Mouse (Mus musculus) heart, postnatal 36 days (tissue): ENCODE results near the gene Zbtb8b. TPM values are rescaled to one million over a fixed set of nuclear protein-coding genes. Genes with fewer than 3 reads are reported as not detected.
"Not testable (repeated sequence)": the region's sequence is repeated elsewhere in the genome, so short reads cannot be mapped to it uniquely, and the experiment has no call there.

Source experiments
- DNase-seq, 2 experiments: peaks; one replicate each; pipeline ENCODE4 v3.0.0; 2021 to 2022
- intact Hi-C: fragments of 180-260 bp; cut with DNase I; formaldehyde crosslinking; loops from one replicate; pipeline ENCODE4 v1.15.1; 2025
- total RNA-seq, 2 experiments: library from RNA; stranded (reverse); gene quantifications; 2 replicates each; pipeline ENCODE4 v1.2.3; 2021

Zbtb8b gene
- total RNA-seq, 2 experiments from 2014 or later: not detected

DNA sequence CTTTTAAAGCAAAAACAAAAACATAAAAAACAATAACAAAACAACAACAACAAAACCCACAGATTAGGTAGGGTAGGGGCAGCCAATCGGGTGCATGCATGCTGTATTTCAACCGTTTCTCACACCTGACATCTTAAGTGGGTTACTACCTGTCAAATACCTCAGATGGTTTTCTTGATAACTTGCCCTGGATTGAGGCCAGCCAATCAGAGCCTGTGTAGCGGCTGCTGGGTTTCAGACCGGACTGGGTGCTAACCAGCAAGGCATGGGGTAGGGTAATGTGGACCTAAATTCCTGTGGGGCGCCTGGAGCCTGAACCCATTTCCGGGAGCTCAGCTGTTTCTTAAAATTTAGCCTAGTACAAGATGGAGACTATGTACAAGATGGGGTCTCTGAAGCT is 492 bp upstream of the Zbtb8b start:
- intact Hi-C loops: no loop called here

DNA sequence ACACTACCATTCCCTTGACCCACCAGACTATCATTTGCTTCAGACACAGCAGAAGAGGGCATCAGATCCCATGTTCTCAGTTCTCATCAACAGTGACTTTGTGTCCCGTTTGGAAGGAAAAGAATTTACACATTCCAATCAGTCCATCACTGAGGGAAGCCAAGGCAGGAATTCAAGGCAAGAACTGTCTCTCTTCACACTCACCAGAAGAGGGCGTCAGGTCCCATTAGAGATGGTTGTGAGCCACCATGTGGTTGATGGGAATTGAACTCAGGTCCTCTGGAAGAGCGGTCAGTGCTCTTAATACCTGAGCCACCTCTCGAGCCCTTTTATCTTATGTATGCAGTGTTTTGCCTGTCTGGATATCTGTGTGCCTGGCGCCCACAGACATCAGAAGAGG is 22.3 kb downstream of the Zbtb8b start:
- intact Hi-C loops: no loop called here
- no peak for DNase-seq

More for the DNA sequence above, 492 bp upstream of the Zbtb8b start:
- DNase-seq: no peak

DNA sequence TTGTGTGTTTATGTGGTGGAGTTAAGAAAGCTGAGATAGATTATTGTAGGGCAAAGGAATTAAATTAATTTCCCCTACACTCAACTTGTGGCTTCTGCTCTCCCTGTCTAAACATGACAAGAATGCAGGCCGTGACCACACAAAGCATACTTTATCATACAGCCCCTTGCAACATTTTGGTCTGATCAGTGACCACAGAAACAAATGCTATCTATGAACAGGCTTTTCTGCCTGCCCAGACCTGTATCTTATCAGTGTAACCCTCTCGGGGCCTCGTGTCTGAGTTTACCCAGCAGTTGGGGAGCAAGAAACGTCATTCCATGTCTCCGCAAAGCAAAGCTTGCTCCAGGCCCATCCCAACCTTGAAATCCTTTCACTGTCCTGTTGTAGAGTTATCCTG is 24.2 kb downstream of the Zbtb8b start:
- DNase-seq: no peak
- intact Hi-C loops: no loop called here

DNA sequence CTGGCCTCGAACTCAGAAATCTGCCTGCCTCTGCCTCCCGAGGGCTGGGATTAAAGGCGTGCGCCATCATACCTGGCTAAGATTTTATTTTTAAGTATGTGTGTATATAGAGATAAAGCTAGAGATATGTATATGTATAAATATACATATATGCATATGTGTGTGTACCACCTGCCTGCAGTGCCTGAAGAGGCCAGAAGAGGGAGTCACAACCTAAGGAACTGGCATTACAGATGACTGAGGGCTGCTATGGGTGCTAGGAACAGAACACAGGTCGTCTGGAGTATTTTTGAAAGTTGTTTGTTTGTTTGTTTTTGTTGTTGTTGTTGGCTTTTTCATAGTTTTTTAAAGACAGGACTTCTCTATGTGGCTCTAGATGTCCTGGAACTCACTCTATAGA is 24.8 kb downstream of the Zbtb8b start:
- no peak for DNase-seq
- intact Hi-C loops: no loop called here

DNA sequence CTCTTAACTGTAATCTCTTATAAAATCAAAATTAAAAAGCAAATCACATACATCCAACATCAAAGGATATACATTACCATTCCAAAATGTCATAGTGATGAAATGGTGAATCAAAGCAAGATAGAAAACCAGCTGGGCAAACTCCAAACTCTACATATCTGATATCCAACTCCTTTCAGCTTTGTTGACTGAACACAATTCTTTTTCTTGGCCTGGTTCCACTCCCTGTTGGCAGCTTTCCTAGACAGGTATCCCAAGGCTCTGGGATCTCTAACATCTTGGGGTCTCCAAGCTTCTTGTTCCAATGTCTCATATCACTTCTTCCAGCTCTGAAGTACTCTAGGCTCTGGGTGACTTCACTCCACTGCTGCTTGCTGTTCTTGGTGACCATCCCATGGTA is 29.7 kb downstream of the Zbtb8b start:
- DNase-seq: no peak
- intact Hi-C loops: no loop called here

DNA sequence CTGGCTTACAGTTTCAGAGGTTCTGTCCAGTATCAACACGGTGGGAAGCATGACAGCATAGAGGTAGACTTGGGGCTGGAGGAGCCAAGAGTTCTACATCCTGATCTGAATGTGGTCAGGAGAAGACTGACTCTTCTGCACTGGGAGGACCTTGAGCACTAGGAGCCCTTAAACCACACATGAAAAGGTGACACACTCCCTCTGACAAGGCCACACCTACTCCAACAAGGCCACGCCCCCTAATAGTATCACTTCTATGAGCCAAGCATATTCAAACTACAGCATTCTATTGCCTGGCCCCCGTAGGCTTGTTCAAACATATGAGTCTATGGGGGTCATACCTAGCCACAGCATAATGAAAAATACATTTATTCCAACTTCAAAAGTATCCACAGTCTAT is 30.1 kb downstream of the Zbtb8b start:
- intact Hi-C loops, DNase-seq: not testable (repeated sequence)

DNA sequence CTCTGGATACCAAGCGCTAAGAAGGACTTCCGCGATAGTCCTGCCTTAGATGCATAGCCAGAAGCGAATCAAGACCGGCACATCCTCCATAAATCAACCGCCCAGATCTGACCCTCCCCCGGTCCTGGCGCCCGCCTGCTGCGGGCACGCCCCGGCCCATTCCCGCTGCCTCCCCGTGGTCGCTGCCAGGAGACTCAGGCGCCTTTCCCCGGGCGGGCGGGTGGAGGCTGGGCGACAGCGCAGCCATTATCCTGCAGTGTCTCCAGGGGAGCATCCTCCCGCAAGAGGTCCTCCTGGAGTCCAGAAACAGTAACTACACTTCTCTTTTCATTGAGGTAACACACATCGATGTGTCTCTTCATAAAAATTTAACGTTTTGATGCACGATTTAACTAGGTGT is 34.2 kb downstream of the Zbtb8b start:
- DNase-seq: peak; percentile 46 to 54
- intact Hi-C loops: loop anchor here (5.0 kb wide), 1 partner anchor 54 kb away; no protein-coding TSS in a partner anchor

DNA sequence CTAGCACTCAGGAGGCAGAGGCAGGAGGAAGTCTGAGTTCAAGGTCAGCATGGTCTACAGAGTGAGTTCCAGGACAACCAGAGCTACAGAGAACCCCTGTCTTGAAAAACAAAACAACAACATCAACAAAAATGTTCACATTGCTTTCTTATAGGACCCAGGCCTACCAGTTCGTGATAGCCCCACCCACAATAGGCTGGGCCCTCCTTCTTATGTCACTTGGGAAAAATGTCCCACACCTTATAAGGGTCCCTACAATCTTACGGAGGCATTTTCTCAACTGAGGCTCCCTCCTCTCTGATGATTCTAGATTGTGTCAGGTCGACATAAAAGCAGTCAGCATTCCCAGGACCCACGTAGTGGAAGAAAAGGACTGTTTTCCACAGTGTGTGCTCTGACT is 40.8 kb downstream of the Zbtb8b start:
- no peak for DNase-seq
- intact Hi-C loops: no loop called here

DNA sequence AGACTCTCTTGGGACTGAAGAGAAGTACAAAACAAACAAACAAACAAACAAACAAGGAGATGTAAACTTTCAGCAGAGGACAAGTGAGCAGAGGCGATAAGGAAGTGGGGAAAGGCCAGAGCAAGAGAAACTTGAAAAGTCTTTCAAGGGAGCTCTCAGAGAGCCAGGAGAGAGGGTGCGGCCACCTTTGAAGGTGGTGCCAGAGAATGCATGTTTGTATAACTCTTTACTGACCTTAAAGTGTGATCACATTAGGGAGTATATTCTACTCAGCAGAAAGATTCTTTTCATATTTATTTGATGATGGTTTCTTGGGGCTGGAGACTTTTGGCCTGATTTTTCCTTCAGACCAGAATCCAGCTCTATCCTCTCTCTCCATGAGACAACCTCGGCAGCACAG is 43.7 kb downstream of the Zbtb8b start:
- intact Hi-C loops: no loop called here
- no peak for DNase-seq

DNA sequence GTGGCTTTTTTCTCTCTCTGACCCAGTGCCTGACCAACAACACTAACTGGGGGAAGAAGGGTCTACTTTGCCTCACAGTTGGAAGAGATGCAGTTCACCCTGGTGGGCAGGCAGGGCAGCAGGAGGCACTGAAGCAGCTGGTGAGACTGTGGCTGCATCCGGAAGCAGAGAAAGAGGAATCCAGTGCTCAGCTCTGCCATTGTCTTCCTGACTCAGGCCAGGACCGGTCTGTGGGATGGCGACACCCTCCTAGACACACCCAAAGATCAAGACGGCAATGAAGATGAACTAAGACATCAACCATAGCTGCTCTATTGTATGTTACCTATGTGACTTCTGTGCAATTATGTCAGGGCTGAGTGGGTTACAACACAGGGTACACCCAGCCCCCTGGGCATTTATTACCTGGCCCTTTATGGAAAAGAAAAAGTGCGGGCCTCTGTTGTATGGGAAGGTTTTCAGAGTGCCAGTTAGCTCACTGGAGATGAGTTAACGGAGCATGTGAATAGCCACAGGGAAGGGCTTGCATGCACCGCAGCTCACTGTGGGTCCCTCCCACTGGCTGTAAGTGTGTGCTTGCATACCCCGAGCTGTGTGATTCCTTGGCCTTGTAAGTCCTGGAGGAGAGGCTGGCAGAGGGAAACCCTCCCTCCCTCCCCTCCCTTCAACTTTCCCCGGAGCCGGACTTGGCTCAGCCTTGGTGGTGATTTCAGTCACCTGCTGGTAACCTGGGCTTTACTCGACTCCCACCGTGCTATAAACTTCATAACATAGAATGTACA is 46.4 kb downstream of the Zbtb8b start:
- intact Hi-C loops: no loop called here
- DNase-seq: no peak

DNA sequence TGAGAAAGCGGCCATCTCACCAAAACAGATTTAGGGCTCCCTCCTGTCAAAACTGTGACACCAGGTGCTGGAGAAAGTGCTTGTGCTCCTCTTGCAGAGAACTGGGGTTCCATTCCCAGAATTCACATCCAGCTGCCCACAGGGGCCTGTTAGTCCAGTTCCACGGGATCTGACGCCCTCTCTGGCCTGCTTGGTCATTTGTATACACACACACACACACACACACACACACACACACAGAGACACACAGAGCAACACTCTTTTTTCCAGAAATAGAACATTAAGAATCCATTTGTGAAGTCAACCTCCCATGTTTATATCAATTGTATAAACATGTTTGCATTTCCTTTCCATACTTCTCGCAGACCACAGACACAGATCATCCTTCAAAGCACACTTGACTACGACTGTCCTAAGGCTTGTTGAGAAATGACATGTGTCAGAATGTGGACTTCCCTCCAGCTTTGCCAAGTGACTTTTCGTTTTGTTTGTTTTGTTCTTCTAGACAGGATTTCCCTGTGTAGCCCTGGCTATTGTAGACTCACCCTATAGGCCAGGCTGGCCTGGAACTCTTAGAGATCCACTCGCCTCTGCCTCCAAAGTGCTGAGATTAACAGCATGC is 49.6 kb downstream of the Zbtb8b start:
- intact Hi-C loops: no loop called here

DNA sequence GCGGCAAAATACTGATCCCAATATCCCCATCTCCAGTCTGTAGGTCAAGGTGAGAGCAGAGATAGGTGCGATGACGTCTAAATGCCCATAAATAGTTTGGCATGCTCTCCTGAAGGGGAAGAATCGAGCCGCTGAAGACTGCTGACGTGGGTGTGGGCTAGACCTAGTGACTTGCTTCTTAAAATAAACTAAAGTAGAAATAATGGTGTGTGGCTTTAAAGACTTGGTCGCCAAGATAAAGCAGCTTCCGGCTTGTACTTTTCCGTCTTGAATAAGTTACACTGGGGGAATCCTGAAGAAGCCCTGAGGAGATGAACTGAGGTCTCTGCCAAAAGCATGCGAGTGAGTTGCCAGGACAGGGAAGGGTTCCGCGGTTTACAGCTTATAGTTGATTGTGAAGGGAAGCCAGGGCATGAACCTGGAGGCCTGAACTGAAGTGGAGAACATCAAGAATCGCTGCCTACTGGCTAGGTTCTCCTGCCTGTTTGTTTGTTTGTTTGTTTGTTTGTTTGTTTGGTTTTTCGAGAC is 50.4 kb downstream of the Zbtb8b start:
- intact Hi-C loops: no loop called here
- DNase-seq: no peak

More for the DNA sequence above, 49.6 kb downstream of the Zbtb8b start:
- no peak for DNase-seq

DNA sequence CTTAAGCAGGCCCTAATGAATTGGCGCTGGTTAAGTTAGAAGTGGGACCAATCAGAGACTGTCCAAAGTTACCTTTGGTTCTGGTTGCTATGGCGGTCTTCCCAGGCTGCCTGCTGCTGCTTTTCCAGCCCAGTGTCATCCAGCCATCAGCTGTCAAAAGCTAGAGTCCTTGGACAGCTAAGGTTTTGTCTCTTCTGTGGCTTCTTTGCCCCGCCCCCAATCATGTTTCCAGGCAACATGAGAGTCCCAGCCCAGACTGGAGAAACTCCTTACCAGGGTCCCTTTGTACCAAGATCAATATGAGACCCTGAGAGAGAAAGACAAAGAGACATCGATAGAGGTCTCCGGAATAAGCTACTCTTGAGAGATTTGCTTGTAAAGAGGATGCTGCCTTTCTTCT is 52.2 kb downstream of the Zbtb8b start:
- no peak for DNase-seq
- intact Hi-C loops: no loop called here

DNA sequence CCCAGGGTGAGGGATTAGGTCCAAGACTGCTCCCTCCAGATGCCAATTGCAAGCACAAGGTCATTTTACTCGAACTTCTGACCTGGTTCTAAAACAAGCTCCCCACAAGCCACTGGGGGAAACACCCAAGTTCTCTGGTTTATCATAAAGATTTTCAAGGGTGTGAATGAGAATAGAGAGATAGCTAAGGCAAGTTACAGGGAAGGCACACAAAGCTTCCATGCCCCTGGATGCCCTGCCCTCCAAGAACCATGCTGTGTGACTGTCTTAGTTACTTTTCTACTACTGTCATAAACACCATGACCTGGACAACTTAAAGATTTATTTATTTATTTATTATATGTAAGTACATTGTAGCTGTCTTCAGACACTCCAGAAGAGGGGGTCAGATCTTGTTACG is 53.7 kb downstream of the Zbtb8b start:
- intact Hi-C loops: no loop called here
- DNase-seq: no peak

DNA sequence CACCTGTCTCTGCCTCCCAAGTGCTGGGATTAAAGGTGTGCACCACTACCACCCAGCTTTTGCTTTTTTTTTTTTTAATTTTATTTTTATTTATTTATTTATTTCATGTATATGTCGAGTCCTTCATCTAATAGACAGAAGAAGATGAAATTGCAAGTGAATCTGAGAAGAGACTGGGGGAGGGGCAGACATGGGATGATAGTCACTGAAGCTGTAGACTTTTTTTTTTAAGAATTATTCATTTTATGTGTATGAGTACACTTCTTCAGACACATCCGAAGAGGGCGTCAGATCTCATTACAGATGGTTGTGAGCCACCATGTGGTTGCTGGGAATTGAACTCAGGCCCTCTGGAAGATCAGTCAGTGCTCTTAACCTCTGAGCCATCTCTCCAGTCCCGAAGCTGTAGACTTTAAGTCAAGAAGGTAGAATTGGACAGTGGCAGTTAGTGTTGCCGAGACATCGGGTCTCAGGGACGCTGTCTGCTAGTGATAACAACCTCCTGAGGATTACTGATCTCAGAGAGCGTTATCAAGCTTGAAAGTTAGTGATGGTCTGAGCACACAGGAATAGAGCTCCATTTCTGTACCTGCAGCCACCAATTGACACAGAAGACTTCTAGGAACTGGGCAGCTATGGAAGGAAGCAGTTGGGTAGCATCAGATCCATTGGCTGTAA is 54.2 kb downstream of the Zbtb8b start:
- intact Hi-C loops: no loop called here
- DNase-seq: no peak

DNA sequence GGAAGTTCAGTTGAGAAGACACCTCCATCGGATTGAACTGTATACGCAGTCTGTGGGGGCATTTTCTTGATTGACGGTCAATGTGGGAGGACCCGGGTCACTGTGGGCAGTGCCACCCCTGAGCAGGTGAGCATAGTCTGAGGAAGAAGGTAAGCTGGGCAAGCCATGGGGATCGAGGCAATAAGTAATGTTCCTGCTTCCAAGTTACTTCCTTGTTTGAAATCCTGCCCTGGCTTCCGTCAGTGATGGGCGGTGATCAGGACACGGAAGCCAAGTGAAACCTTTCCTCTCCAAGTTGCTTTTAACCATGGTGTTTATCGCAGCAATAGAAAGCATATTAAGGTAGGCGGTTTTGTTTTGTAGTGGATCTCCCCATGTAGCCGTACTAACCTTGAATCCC is 55.0 kb downstream of the Zbtb8b start:
- intact Hi-C loops: no loop called here
- DNase-seq: no peak

DNA sequence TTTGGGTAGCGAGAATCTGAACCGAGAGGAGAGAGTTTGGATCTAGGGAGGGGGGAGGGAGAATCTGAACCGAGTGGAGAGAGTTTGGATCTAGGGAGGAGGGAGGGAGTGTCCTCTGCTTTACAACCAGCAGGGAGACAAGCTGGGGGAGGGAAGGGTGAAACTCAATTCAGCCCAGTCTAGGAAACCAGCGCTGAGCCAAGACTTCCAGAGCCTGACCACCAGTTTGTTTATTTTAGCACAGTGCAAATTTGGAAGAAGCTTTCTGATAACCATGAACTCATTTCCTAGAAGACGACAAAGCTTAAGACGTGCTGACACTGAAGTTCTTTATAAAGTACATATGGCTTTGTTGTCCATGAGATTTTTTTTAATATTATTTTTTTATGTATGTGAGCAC is 56.2 kb downstream of the Zbtb8b start:
- DNase-seq: peak in 1 of 2 experiments; percentile 27
- intact Hi-C loops: no loop called here

DNA sequence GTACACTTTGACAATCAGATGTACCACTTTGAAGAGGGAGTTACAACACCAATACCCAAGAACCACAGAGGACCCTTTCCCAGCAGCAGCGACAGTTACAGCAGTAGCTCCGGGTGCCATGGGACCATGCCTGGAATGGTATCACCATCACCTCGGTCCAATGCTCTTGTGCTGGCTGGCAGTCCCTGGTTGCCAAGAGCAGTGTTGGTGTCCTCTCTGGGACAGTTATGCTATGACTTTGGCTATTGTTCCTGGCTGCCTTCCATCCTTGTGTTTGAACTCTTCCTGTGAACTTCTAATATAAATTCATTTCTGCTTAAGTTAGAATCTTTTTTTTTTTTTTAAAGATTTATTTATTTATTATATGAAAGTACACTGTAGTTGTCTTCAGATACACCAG is 57.1 kb downstream of the Zbtb8b start:
- intact Hi-C loops: no loop called here
- no peak for DNase-seq

DNA sequence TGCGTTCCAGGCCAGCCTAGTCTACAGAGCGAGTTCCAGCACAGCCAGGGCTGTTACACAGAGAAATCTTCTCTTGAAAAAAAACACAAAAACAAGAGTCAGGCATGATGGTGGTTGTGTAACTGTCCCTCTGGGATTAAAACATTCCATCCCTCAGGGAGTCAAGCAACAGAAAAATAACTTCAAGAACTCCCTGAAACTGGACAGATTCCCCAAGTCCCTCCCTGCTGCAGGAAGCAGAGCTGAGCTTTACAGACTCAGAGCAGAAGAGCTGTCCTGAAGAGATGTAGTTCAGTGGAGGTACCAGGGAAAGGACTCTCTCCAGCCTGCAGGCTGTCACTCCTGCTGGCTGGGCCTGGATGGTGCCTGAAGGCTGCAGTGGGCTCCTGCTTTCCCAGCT is 58.2 kb downstream of the Zbtb8b start:
- DNase-seq: peak; percentile 25 to 45
- intact Hi-C loops: no loop called here

DNA sequence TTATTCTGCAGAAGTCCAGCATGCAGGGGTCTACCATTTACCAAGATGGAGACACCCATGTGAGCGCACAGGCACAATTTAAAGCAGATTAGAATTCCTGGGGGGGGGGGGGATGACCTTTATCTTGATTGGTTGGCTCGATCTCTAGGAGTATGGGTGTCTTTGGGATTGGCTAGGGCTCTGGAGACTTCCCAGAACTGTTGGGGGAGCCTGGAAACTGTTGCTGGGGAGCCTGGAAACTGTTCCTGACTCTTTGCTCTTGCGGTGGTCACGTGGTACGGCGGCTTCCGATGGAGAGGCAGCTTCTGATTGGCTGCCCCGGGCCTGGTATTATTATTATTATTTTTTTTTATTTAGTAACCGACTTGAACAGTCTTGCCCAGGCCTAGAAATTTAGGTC is 58.6 kb downstream of the Zbtb8b start:
- intact Hi-C loops: no loop called here
- DNase-seq: no peak

DNA sequence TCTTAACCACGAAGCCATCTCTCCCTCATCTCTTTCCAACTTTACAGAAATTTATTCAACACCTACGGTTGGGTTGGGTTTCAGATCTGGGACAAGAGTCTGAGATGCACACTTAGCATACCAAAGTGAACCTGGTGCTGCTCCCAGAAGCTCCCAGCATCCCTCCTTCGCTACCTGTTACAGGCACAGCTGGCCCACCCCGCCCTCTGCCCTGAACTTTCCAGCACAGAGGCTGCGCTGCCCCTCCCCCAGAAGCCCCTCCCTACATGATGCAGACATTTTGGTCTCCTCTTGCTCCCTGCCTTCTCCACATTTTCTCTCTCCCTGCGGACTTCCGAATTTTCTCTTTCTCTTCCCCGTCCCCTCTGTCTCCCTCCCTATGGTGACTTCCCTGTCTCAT is 59.5 kb downstream of the Zbtb8b start:
- intact Hi-C loops: no loop called here
- DNase-seq: no peak

DNA sequence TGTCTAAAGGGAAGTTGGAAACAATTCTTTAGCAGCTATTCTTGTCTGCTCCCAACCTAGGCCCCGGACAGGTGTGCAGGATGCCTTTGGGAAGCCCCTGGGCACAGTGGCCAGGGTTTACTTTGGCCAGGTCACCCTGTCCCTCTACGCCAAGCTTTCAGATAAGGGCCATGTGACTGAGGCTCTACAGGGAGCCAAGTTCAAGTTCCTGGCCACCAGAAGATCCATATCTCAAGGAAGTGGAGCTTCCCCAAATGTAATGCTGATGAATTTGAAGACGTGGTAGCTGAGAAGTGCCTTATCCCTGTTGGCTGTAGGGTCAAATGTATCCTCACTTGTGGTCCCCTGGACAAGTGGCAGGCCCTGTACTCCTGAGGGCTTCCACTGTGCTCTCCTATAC is 60.8 kb downstream of the Zbtb8b start:
- no peak for DNase-seq
- intact Hi-C loops: no loop called here
